Mouse (Mus musculus) natural killer cell, adult 2 months (primary cell): ENCODE results near the gene Hibadh.

Experiments
- DNase-seq, 2 experiments: peaks; one replicate each; pipeline ENCODE4 v3.0.0; 2022; ENCODE audit warnings: low spot score in 2 of 2

Hibadh gene

DNA sequence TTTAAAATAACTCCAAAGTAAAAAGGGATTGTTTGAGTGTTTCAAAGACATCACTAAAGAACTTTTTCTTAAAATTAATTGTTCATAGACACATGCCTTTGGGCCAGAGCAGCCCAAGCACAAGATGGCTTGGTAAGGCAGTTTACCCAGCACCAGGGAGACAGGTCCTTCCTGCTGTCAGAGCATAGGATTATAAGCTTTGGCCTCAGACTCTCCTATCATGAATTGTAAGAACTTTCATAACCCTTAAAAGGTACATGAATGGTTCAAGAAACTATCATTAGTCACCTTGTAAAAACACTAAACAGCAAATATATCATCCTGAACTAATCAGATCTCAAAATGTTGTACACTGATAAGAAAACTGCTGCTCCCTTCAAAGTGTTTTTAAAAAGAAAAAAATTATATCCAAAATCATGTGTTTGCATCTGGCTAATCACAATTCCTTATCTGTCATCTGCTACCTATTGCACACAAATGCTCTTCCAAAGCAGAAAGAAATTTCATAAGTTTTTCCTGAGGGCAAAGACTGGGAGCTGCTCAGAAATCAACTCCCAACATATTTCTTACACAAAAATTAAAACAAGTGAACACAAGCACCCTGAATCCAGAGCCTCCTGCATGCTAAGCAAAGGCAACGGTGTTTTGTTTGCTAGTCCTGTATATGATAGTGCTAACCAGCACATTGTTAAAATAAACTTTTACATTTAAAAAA lies 1.6 kb downstream of the Hibadh start:
- no peak for DNase-seq

DNA sequence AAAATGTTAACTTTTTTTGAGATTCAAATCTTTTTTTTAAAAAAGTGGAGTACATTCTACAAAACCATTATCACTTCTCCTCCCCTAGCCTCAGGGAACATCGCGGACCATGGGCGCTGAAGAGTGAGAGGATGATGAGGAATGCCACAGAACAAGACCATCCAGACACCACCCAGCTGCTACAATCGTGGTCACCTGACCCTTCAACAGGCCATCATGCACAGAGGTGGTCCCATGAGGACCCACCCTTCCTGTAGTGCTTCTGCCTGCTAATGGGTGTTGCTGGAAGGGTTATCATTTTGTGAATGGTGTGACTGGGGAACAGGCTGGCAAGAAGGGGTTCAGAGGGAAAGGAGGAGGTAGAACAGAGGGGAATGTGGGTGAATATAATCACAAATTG lies 2.9 kb downstream of the Hibadh start:
- no peak for DNase-seq

DNA sequence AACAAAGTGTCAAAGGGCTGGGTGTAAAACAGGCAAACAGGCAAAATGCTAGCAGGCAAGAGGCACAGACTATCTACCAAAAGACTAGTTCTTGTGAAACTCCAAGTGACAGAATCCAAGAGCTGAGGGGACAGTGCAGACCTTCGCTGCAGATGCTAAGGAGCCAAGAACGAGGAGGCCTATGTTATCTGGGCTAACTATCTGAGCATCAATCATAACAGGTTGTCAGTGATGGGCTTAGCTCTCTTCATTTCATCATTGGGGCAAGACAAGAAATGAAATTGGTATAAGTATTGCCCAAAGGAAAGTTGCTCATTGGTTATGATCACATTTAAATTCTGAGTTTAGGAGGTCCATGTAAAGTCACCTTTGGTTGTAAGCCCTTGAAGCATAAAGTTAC lies 4.8 kb downstream of the Hibadh start:
- no peak for DNase-seq

DNA sequence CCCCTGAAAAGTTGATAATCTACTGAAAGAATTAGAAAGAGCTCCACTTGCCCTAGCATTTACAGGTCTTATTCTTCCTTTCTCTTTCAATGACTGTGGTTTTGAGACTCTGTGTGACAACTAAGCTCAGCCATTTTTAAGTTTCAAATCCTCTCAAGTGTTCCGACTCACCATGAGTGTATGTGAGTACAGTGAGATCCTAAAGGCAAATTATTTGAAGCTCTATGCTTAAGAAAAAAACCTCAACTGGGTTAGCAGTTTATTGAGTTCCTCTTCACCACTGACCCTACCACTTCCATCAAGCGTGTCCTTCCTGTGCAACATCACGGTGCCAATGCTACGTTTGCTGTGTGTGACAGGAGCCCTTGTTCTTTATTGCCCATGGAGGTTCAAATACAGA lies 9.6 kb downstream of the Hibadh start:
- no peak for DNase-seq

DNA sequence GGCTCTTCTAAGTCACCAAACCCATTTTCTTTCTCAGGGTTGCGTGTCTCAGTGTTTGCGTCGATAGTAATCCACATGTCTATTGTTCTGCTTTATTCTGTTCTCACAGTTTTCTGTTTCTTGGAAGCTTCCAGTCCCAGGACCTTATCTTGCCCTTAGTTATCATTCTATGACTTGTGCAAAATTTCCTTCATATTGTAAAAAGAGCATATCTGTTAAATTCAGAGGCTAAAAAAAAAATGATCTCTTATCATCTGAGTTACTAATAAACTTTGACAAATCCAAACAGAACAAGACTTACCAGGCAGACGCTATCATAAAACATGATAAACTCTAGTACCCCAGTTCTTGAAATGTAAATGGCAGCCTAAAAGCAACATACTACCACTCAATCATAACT lies 11.0 kb downstream of the Hibadh start:
- DNase-seq = no peak

DNA sequence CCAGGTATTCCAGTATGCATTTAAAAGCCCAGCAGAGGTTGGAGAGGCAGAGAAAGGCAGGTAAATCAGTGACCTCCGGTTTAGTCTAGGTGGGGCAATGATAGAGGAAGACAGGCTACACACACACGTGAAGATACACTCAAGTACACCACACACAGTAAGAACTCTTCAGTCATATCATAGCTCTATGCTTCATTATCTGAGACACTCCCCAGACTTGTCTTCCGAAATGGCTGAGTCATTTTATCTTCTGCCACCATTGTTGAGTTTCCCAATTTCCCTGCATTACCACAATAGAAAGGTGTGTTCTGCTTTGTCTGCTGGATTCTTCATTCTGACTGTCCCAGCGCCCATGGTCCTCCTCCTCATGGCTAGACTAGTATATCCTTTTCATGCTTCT lies 13.5 kb downstream of the Hibadh start:
- no peak for DNase-seq

DNA sequence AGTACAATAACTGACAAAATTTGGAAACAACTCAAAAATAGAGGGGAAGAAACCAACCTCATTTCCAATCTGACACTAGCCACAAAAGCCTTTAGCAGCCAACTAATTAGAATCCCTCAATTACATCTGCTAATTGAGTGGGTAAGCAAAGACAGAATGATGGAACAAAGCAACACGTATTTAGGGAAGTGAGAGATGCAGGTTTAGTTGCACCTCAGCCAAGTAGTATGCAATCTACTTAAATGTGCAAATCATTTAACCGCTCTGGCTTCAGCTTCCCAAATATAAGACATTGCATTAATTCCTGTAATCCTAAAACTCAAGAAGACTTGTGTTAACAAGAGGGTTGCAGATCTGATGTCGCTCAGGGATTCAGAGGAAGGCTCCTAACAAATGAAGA lies 16.4 kb downstream of the Hibadh start:
- DNase-seq = no peak

DNA sequence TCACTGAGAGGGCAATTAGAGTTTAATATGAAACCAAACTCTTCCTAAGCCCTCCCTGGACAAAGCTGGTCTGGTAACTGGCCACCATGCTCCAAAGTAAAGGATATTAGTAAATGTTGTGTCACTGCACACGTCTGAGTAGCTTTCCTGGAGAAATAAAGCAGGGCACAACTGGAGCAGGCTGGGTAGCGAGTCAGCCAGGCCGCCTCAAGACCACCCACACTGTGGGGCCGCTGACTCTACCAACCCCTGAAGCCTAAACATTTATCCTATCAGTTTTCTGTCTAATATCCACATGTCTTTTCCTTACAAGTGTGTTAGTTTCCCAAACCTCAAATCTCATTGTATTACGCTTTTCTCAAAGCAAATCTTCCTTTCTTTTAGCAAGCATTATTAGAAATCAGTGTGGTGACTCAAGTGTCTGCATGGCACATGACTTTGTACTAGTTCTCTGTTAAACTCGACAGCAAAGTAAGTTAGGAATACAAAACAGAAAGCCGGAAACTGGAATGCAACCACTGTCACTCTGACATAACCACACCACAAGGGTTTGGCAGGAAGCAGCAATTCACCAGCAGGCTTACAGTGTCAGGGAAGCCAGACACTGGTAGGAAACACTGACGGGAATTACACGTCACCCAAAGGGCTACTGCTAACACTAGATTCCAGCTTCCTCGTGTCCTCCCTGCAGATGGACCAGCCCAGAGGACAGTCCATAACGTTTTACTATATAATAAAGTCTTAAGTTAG lies 18.3 kb downstream of the Hibadh start:
- no peak for DNase-seq

DNA sequence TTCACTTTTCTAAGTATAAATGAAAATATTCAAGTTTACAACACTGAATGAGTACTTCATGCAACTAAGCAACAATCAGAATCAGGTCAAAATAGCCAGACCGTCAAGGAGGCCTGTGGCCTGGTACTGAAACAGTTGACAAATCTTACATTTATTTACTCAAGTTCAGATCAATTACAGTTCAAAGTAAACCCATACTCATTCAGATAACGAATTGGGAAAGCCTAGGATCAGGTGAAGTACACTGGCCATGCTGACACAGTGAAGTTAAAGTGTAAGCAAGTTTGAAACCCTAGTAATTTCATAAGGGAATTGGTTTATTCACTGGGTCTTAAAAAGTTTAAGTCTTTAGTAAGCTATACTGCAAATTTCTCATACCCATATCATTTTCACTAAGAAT lies 20.1 kb downstream of the Hibadh start:
- DNase-seq = no peak

DNA sequence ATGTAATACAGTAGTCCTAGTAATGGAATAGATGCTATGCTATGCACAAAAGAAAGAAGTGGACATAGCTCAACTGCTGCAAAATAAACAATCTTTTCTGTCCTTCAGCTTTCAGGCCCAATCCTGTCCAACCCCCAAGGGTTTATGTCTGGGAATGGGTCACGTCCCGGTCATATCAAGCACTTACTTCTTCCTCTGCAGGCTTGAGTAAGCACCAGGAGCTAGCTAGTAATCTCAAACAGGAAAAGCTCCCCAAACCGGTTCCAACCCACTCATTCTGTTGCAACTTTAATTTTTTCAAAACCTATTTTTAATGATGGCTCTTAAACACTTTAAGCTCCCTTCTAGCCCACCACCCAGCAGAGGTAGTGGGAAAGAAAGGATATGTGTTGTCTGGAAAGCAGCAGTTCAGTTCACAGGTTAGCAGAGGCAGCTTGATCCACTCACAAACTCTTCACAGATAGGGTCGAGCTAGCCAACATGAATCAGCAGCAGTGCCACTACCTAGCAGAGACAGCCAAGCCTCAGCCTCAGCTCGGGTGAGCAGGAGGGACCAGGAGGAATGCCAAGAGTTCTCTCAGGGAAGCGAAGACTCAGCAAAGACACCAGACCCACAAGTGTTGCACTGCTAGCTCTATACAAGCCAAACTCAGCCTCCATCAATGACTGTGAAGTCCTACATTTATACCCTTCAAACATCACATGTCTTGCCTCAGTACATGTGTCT lies 30.4 kb downstream of the Hibadh start:
- no peak for DNase-seq

DNA sequence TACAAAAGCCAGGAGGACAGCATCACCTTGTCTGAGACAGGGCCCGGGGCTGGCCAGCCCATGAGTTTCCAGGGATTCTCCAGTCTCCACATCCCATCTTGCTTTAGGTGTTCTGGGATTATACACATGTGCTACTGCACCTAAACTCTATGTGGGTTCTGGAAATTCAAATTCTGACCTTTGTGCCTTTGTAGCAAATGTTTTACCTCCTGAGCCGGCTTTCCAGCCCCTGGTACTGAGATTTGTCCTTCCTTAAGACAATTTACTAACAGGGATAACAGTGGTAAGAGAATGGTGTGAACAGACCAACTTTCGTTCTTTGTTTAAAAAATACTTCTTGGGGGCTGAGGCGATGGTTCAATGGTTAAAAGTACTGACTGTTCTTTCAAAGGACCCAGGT lies 32.1 kb downstream of the Hibadh start:
- no peak for DNase-seq

DNA sequence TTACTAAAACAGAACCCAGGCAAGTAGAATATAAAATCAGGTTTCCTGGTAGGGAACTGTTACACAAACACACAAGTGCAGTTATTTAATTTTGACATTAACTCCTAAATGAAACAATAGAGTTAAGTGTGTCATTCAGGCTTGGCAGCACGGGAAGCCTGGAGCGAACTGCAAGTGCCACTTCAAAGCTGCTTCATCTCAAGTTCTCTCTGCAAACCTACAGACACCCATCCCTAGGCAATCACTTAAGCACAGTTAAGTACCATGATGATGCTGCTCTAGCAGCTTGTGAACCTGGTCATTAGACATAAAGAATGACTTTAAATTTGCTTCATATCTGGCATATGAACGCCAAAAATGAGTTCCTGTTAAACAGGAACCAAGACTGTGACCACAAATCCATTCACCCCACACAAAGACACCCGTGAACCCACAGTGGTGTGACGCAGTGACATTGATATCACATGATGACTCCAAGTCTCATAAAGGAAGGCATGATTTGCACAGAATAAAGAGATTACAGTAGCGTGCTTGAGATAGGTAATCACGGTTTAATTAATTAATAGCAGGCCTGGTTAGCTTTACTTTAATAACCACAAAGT lies 33.3 kb downstream of the Hibadh start:
- no peak for DNase-seq

DNA sequence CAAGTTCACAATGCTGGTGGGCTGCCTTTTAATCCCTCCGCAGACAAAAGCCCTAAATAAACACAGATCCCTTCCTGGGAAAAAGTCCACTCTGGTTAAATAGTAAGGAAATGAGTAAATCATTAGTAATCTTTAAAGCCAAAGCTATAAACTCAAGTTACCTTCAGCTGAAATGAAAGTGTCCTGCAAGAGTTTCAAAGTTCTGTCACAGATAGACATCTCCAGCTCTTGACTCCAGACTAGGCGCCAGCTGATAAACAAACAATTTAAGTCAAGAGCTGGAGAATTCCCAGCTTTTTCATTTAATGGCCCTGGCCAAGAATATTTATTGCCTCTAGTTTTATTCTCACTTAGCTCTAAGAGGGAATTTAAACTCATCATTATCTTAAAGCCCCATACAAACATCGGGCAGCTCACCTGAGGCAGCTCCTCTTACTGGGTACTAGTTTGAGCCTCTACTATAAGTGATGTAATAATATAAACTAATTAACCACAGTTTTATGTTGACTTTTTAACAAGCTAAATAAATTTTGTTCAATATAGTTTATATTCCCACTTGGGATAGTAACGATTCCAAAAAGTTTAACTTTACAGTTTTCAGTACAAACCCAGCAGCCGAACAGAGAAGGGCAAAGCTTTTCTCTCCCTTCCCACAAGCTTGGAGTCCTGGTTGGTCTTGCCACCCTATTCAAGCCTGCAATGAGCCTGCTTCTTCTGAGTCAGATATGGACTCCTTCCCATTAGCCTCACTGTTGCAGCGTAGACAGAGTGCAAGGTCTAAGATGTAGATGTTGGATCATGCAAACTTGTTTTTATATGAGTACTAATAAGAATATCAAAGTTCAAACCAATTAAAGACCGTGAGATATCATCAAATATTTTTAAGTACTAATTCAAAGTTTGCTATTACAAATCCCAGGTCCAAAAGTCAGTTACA lies 38.2 kb downstream of the Hibadh start:
- DNase-seq = no peak

DNA sequence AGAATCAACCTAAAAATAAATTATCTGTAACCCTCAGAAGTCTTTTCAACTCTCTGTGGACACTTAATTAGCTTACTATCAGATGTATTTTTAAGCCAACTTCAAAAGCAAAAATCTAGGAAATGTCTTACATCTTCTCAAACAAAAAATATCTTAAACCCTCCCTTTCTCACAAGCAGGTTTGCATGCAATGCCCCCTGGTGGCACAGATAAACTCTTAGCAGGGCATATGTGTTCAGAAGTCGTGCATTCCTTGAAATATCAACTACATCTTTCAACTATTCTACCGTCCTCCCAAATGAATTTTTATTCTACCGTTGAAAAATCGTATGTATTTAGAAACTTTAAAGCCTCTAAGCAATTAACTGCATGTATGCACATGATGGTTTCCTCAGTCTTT lies 39.1 kb downstream of the Hibadh start:
- DNase-seq = peak in 1 of 2 experiments; percentile 21

DNA sequence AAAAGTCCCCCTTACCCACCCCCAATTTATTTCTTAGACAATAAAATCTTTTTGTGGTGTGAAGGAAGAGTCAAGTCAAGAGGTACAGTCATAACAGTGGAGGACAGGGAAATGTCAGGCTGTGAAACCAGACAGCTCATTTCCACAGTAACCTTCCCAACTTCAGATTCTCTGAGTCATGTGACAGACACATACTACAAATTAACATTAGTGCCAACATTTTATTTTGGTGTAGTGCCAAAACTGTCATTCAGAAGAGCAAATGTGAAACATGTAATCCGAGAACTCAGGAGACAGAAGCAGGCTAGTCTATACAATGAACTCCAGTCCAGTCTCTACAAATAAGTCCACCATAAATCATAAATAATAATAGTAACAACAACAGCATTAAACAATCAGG lies 45.4 kb downstream of the Hibadh start:
- DNase-seq = no peak

DNA sequence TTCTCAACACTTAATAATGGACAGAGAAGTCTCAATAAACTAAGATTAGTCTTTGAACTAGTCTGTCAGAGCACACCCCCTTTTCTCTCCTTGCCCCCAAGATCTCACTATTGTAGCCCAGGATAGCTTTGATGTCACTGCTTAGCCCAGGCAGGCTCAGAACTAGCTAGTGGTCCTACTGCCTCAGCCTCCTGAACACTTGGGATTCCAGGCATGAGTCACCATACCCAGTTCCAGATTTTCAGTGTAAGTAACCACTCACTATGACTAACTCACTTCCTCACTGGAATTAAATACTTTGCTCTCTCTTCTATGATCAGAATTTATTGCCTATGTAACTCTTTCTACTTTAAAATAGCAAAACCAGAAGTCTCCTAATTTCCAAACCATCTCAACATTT lies 53.6 kb downstream of the Hibadh start:
- DNase-seq = no peak

DNA sequence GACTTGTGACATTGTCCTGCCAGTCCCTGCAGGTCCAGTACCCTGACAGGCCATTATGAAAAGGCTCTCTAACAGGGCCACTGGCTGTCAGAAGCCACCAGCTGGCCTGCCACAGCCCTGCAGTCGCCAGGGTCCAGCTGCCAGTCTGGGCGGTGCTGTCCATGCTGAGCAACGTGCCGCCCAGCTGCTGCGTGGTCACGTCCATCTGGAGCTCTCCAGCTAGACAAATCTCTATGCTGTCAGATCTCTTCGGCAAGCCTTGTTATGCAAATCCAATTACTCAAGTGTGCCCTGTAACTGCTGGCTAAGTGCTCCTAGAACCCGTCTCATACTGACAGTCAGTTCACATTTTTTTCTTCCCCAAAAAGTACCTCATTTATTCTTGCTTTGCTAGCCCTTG lies 55.8 kb downstream of the Hibadh start:
- no peak for DNase-seq

DNA sequence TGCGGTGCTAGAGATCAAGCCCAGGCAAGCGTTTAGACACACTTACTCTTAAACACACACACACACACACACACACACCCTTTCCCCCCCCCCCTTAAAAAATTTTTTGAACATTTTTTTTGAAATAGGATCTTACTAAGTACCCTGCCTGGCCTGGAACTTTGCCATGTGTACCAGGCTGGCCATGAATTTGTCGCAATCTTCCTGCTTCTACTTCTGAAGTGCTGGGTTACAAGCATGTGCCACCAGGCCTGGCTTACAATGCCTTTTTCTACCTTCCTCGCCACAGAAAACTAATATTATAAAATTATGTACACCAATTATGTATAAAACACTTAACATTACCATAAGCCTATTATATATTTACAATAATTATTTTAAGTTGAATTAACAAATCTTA lies 59.1 kb downstream of the Hibadh start:
- no peak for DNase-seq

DNA sequence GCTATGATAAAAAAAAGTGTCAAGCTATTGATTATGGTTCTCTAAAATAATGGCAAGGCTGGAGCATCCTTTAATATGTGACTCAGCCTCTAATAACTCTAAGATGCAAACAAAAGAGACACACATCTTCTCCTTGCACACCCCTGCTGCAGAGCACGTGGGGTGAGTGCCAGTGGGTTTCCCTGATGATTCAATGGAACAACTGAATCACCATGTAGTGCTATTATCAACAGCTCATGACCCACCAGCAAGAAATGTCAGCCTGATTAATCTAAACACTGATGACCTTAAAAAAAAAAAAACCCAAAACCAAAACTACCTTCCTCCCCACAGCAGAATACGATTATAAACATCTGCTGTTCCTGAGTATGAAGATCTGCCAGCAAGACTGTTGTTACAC lies 61.9 kb downstream of the Hibadh start:
- no peak for DNase-seq

DNA sequence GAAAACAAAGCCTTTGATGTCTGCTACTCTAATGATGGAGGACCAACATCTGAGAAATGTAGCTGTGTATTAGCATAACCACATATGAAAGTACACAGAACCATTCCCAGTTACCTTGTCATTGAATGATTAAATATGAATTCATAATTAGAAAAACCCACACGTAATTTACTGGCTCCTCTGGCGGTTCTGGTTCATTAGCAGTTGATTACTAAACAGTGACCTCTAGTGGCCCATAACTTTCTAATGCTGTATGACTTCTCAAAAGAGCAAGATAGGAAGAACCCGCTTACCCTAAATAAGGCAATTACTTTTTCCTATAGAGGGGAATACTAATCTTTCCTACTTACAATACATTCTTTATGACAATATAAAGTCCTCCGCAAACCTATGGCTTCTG lies 62.9 kb downstream of the Hibadh start:
- DNase-seq = peak in 1 of 2 experiments; percentile 11

DNA sequence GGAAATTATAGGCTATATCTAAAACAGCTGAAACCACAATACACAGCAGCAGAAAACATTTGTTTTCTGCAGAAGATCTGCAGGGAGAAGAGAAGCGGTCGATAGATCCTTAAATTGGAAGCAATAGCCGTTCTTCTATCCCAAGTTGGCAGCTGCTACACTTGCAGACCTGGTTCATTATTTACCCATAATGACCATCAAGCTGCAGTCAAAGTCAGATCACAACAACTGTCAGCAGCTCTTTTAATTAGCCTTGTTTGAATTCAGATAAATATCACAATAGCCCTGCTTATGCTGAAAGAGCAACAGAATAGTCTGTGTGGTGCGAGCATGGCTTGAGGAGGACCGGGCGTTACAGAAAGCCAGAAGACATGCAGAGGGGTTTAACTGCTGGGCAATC lies 71.5 kb downstream of the Hibadh start:
- no peak for DNase-seq
